Mouse (Mus musculus): Measurements from ENCODE around the gene Csf2rb. TPM values are rescaled to one million over a fixed set of nuclear protein-coding genes. Genes with fewer than 3 reads are reported as not detected.

Gene Csf2rb
- total RNA-seq, 2 experiments from 2014 or later = 1.9 to 2.3 TPM

DNA sequence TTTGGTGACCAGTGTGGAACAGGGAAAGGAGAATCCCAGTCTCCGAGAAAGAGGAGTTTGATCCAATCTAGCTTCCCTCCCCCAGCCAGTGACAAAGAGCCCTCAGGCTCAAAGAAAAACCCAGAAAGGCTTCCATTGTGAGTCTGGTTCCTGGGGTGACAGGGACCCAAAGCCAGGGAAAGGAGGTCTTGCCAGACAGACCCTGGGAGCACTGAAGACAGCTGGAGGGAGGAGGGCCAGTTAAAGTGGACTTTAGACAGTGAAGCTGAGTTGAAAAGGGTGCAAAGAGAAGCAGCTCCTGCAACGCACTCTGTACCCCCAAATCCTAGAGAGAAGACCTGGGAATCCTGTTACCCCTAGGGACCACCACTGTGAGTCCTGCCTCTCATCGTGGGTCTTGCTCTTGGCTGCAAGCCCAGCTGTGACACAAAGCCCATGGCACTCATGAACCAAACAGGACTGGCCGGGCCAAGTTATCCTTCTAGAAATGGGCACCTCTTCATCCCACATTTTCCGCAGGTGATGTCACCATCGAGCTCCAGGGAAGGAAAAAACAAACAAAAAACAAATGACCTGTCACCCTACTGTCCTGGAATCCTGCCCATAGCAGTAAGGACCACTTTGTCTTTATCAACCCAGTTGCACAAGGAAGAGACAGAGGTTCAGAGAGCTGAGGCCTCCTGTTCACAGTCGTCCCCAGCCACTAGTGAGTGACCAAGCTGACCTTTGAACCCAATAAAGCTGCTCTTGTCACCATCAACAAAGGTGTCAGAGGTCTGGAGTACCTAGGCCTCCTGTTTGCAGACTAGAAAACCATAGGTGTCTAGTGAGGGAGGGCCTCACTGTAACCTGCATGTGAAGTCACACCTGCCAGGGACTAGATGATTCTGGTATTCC, 58.9 kb downstream of the Csf2rb start:
- intact Hi-C loops (cut with DNase I) = loop anchor here (1.0 kb wide), 1 partner anchor 22 kb away; the partner anchor contains the start of gene Mpst
- DNase-seq (ENCODE audit: extremely low spot score in 1 of 2, low spot score in 2 of 2) = peak in 1 of 2 experiments; percentile 29
- Histone ChIP-seq H3K4me3 (no peak overlapping the region), H3K27ac (peak overlapping the region; percentile 75)
- TF ChIP-seq CTCF (IDR thresholded peaks at IDR 0.05) = no peak

DNA sequence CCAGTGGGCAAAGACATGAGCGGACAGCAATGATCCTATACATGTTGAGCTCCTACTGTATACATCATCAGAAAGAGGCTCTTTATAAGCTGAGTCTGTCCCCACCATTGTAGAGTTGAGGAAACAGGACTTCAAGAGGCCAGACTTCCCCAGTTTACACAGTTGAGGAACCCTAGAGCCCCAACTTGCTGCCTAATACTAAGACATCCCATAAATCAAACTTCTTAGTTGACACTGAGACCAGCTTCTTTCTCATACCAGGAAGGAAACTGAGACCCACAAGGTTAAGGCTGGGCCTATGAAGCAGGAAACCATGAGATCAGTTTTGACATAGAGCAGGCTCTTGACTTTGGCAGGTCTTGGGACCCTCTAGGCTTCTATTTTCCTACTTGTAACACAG, 60.0 kb downstream of the Csf2rb start:
- no peak for DNase-seq (ENCODE audit: extremely low spot score in 1 of 2, low spot score in 2 of 2)
- peak overlapping the region; percentile 75; the same call in 1 of the 2 replicates for H3K27ac ChIP-seq
- TF ChIP-seq CTCF (IDR thresholded peaks at IDR 0.05) = no peak
- intact Hi-C loops (cut with DNase I) = no loop called here
- H3K4me3 ChIP-seq = no peak overlapping the region

GRCm38 (mm10) chr15:78390855-78391254, 65.3 kb downstream of the Csf2rb start:
- intact Hi-C loops (cut with DNase I) = no loop called here
- H3K4me3 ChIP-seq = no peak overlapping the region
- no peak for DNase-seq (ENCODE audit: extremely low spot score in 1 of 2, low spot score in 2 of 2)
- H3K27ac ChIP-seq = no peak overlapping the region
- TF ChIP-seq CTCF (IDR thresholded peaks at IDR 0.05) = no peak

DNA sequence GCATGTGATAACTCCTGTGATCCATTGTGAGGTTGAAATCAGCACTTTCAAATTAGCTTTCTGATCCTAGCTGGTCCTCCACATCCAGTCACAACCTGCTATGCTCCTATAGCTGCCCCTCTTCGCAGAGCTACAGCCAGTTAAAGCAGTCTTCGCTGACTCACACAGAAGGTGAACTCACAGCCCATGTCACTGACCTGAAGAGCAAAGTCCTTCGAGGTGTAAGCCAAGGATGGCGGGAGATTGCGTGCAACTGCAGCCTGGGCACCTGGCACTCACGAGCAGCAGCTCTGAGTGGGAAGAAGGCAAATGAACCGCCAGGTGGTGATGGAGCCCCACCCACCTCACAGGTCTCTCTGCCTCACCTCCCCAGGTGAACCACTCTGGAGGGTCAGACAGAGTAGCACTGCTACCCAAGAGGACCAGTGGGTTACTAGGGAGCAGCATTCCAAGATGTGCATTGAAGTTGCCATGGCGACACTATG, 70.0 kb downstream of the Csf2rb start, which contains the start of gene Tex33:
Gene Tex33, minus strand, starts transcription at position 435 of the 485 bp plus-strand sequence.
- TF ChIP-seq CTCF (IDR thresholded peaks at IDR 0.05) = no peak
- intact Hi-C loops (cut with DNase I) = no loop called here
- Histone ChIP-seq H3K27ac (no peak within 1 kb of the TSS), H3K4me3 (no peak within 1 kb of the TSS)
- no peak for DNase-seq (ENCODE audit: extremely low spot score in 1 of 2, low spot score in 2 of 2)

- TF ChIP-seq CTCF (IDR thresholded peaks at IDR 0.05) = no peak
- Histone ChIP-seq H3K4me3 (no peak overlapping the region), H3K27ac (peak overlapping the region; percentile 56; the same call in 1 of the 2 replicates)
- DNase-seq (ENCODE audit: extremely low spot score in 1 of 2, low spot score in 2 of 2) = no peak
- intact Hi-C loops (cut with DNase I) = no loop called here
These were observed 75.8 kb downstream of the Csf2rb start for GRCm38 (mm10) chr15:78401345-78401744.

DNA sequence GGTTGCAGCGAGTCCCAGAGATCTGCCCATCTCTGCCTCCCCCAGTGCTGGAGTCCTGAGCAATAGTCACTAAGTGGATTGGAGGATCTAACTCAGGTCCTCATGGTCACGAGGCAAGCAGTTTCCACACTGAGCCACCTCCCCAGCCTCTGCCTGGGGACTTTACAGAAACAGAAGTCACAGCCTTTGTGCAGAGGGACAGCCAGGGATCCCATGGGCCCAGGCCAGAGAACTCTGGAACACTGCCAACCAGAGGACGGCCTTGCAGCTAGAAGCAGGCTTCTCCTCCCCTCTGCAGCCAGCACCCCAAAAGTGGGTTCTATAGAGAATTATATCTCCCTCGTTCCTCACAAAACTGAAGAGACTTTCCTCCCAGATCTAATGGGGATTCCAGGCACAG, 76.4 kb downstream of the Csf2rb start:
- peak in 1 of 2 experiments; percentile 47 for DNase-seq (ENCODE audit: extremely low spot score in 1 of 2, low spot score in 2 of 2)
- H3K4me3 ChIP-seq = no peak overlapping the region
- H3K27ac ChIP-seq = peak overlapping the region; percentile 56
- no peak for TF ChIP-seq CTCF (IDR thresholded peaks at IDR 0.05)
- intact Hi-C loops (cut with DNase I) = no loop called here

DNA sequence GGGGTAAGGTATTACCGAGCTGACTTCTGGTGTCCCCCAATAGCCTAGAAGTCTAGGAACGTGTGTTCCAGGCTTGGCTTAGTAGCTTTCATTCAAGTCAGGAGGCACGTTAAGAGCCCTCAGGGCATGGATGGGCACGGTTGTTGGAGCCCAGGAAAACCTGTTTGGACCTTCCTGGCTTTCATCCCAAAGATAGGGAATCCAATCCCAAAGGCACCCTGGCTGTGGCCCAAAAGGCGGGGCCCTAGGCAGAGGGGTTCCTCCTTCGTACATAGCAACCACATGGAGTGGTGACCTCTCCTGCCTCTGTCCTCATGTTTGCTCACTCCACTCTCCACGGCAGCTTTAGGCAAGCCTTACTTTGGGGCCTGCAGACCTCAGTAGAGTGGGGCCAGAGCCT, 76.9 kb downstream of the Csf2rb start:
- peak overlapping the region; percentile 56 for H3K27ac ChIP-seq

DNA sequence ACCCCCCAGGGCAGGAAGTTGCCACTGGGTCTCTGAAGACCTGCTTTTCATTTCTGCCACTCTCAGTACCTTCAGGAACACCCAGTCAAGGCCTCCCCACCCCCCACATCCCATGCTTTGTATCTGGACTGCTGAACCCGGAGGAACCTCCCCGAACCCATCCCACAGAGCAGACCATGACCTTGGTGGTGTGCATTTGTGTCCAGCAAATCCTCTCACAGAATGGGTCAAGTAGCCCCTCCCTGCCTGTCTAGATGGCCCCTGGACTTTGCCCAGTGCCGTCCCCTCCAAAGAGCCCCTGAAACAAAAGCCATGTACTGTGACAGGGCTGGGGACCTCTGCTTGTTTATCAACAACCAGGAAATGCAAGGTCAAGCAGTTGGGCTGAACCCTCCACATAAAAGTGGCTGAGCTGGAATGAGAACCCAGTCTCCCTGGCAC, 77.8 kb downstream of the Csf2rb start:
- Histone ChIP-seq H3K27ac (peak overlapping the region; percentile 57), H3K4me3 (no peak overlapping the region)
- DNase-seq (ENCODE audit: extremely low spot score in 1 of 2, low spot score in 2 of 2) = no peak
- no peak for TF ChIP-seq CTCF (IDR thresholded peaks at IDR 0.05)
- intact Hi-C loops (cut with DNase I) = no loop called here

More for the DNA sequence above, 76.9 kb downstream of the Csf2rb start:
- no peak for TF ChIP-seq CTCF (IDR thresholded peaks at IDR 0.05)
- intact Hi-C loops (cut with DNase I) = no loop called here
- H3K4me3 ChIP-seq = no peak overlapping the region
- DNase-seq (ENCODE audit: extremely low spot score in 1 of 2, low spot score in 2 of 2) = no peak

Small RNA genes lying within 50 kb of the gene (microRNA-seq; reads per million reads assigned to microRNA genes)
- gene Mir7676-1 (0 reads per million in 2 experiments), gene Mir7676-2 (0 reads per million in 2 experiments)

Other genes with a start within 250 kb of the Csf2rb start
- 10 to 100 TPM; 57.5 to 60.8 TPM for gene Cacng2, start 205.7 kb upstream of the Csf2rb start, total RNA-seq (2021)
- 10 to 100 TPM; 31.4 to 32.2 TPM for gene Ift27, start 151.6 kb upstream of the Csf2rb start, total RNA-seq (2021)
- gene Pvalb, start 119.4 kb upstream of the Csf2rb start, total RNA-seq (2021) = 10 to 100 TPM; 96.5 to 97.2 TPM
- 1 to 10 TPM; 1.2 to 1.4 TPM for gene Ncf4, start 81.0 kb upstream of the Csf2rb start, total RNA-seq (2021)
- gene Csf2rb2, start 20.0 kb upstream of the Csf2rb start, total RNA-seq (2021) = under 1 TPM; 0.41 to 0.54 TPM
- gene Tex33, start 70.2 kb downstream of the Csf2rb start, total RNA-seq (2021) = not detected
- gene Tst, start 80.2 kb downstream of the Csf2rb start, total RNA-seq (2021) = 10 to 100 TPM; 29.0 to 30.1 TPM
- 10 to 100 TPM; 31.7 to 31.8 TPM for gene Mpst, start 80.7 kb downstream of the Csf2rb start, total RNA-seq (2021)
- gene Kctd17, start 102.8 kb downstream of the Csf2rb start, total RNA-seq (2021) = 100 to 1,000 TPM; 334 to 335 TPM
- under 1 TPM in 1 of 2 experiments, not detected in 1; 0.87 TPM for gene Tmprss6, start 142.9 kb downstream of the Csf2rb start, total RNA-seq (2021)
- under 1 TPM in 1 of 2 experiments, not detected in 1; 0.07 TPM for gene Il2rb, start 169.5 kb downstream of the Csf2rb start, total RNA-seq (2021)
- gene C1qtnf6, start 205.7 kb downstream of the Csf2rb start, total RNA-seq (2021) = 1 to 10 TPM; 1.3 to 1.6 TPM
- gene Sstr3, start 218.9 kb downstream of the Csf2rb start, total RNA-seq (2021) = 10 to 100 TPM; 20.8 to 22.9 TPM
- gene Rac2, start 247.0 kb downstream of the Csf2rb start, total RNA-seq (2021) = 1 to 10 TPM in 1 of 2 experiments, under 1 TPM in 1; 0.98 to 3.9 TPM

Measured in left cerebral cortex, adult 2 months (tissue).